Mouse (Mus musculus) midbrain, postnatal 0 days (tissue): Measurements from ENCODE around the gene Chil1. TPM values are rescaled to one million over a fixed set of nuclear protein-coding genes. Genes with fewer than 3 reads are reported as not detected.

Experiments
- ATAC-seq: fragments of 200-750 bp; cut with Nextera tagmentation; 2 replicates; pipeline ENCODE4 v1.8.0; 2017; ENCODE audit warnings: moderate number of reproducible peaks, mild to moderate bottlenecking, moderate TSS enrichment, moderate library complexity; ENCODE audit not compliant: low FRiP score
- DNase-seq: peaks from one replicate; pipeline ENCODE4 v3.0.0-alpha.2; 2015; ENCODE audit warnings: low spot score
- H3K27ac ChIP-seq: fragments of 300-500 bp; sonication (generic); 2 replicates; pipeline ENCODE4 v1.5.1; 2014; ENCODE audit warnings: low read depth, mild to moderate bottlenecking, low read length, mixed read lengths
- H3K27me3 ChIP-seq: fragments of 300-500 bp; sonication (generic); 2 replicates; pipeline ENCODE4 v1.6.1; 2014; ENCODE audit warnings: low read length, control low read depth, mixed read lengths; ENCODE audit not compliant: insufficient read depth
- H3K36me3 ChIP-seq: fragments of 300-500 bp; sonication (generic); 2 replicates; pipeline ENCODE4 v1.6.1; 2014; ENCODE audit warnings: low read length, control low read depth, mixed read lengths; ENCODE audit not compliant: insufficient read depth
- H3K4me1 ChIP-seq: fragments of 300-500 bp; sonication (generic); 2 replicates; pipeline ENCODE4 v1.6.1; 2014; ENCODE audit warnings: mild to moderate bottlenecking, control low read depth, antibody characterized with exemption, low read length, mixed read lengths; ENCODE audit not compliant: insufficient read depth
- H3K4me2 ChIP-seq: fragments of 300-500 bp; sonication (generic); 2 replicates; pipeline ENCODE4 v1.6.1; 2014; ENCODE audit warnings: low read depth, mild to moderate bottlenecking, low read length, mixed read lengths; ENCODE audit not compliant: poor library complexity, severe bottlenecking
- H3K4me3 ChIP-seq: fragments of 300-500 bp; sonication (generic); 2 replicates; pipeline ENCODE4 v1.5.1; 2014; ENCODE audit warnings: low read depth, mild to moderate bottlenecking, low read length, moderate library complexity
- H3K9ac ChIP-seq: fragments of 300-500 bp; sonication (generic); replicated peaks from 2 replicates; pipeline ENCODE4 v1.6.1; 2014; ENCODE audit warnings: mild to moderate bottlenecking, low read length, moderate library complexity, mixed read lengths; ENCODE audit not compliant: poor library complexity, severe bottlenecking
- H3K9me3 ChIP-seq: fragments of 300-500 bp; sonication (generic); 2 replicates; pipeline ENCODE4 v1.6.1; 2016; ENCODE audit warnings: low read length, control low read depth
- CTCF ChIP-seq: IDR thresholded peaks from 2 replicates; pipeline ENCODE4 v1.5.1; 2016; ENCODE audit warnings: antibody characterized with exemption, mild to moderate bottlenecking
- WGBS: fragments of 180-500 bp; shearing (Covaris S2); extraction: QIAGEN DNeasy Blood & Tissue Kit; methylation state at CpG from one replicate; pipeline ENCODE4 v1.1.7; 2014; 5-methylcytosine and 5-hydroxymethylcytosine counted together
- polyA plus RNA-seq: library from polyadenylated mRNA; unstranded; fragments of >200 nt; fragmentation: Nextera tagmentation; extraction: Ambion mirVana; gene quantifications from 2 replicates; pipeline ENCODE4 v1.2.1, GENCODE M21; 2015
- total RNA-seq: library from RNA; depleted of rRNA; stranded (reverse); fragments of >200 nt; gene quantifications from 2 replicates; pipeline ENCODE4 v1.2.3, GENCODE M21; 2014

The Chil1 gene
- total and polyA plus RNA-seq, 2 experiments from 2014 or later: 3.0 TPM

- 91% methylated on average over 3 of the region's 3 CpGs for WGBS
- H3K4me1 ChIP-seq: no peaks in the 10 kb centered on the region; the same call in 1 of the 2 replicates
- H3K9me3 ChIP-seq: no peaks in the 10 kb centered on the region
- no peak for DNase-seq
- H3K4me2 ChIP-seq: no peak overlapping the region
- no peak overlapping the region for H3K9ac ChIP-seq
- no peak for ATAC-seq
- no peaks in the 10 kb centered on the region for H3K36me3 ChIP-seq
- H3K27me3 ChIP-seq: no peaks in the 10 kb centered on the region
- no peak for TF ChIP-seq CTCF
- no peak overlapping the region for H3K4me3 ChIP-seq
- no peak overlapping the region for H3K27ac ChIP-seq
Measured at GRCm38 (mm10) chr1:134166547-134166946, 15.4 kb upstream of the Chil1 start.

- WGBS: 44% methylated on average over 14 of the region's 14 CpGs
- TF ChIP-seq CTCF: no peak
- no peak for DNase-seq
Measured at GRCm38 (mm10) chr1:134167416-134168305, 14.3 kb upstream of the Chil1 start.

GRCm38 (mm10) chr1:134168567-134168966 is 13.4 kb upstream of the Chil1 start:
- Histone ChIP-seq H3K9me3 (no peaks in the 10 kb centered on the region), H3K4me3 (no peak overlapping the region), H3K9ac (no peak overlapping the region), H3K4me2 (no peak overlapping the region), H3K27me3 (no peaks in the 10 kb centered on the region), H3K27ac (no peak overlapping the region), H3K4me1 (no peaks in the 10 kb centered on the region), H3K36me3 (no peaks in the 10 kb centered on the region)
- DNase-seq (no peak), ATAC-seq (no peak)
- 79% methylated on average over 3 of the region's 3 CpGs for WGBS
- TF ChIP-seq CTCF: no peak

More at GRCm38 (mm10) chr1:134167416-134168305, 14.3 kb upstream of the Chil1 start:
- Histone ChIP-seq H3K9me3 (no peaks in the 10 kb centered on the region), H3K4me2 (no peak overlapping the region), H3K4me3 (no peak overlapping the region), H3K4me1 (no peaks in the 10 kb centered on the region), H3K36me3 (no peaks in the 10 kb centered on the region), H3K9ac (no peak overlapping the region), H3K27ac (no peak overlapping the region), H3K27me3 (no peaks in the 10 kb centered on the region)
- ATAC-seq: no peak

- no peaks in the 10 kb centered on the region for H3K9me3 ChIP-seq
- ATAC-seq (no peak), DNase-seq (no peak)
- no peaks in the 10 kb centered on the region for H3K27me3 ChIP-seq
- no peaks in the 10 kb centered on the region for H3K4me1 ChIP-seq
- no peaks in the 10 kb centered on the region for H3K36me3 ChIP-seq
- H3K27ac ChIP-seq: no peak overlapping the region
- TF ChIP-seq CTCF: no peak
- H3K9ac ChIP-seq: no peak overlapping the region
- 89% methylated on average over 8 of the region's 8 CpGs for WGBS
- H3K4me2 ChIP-seq: no peak overlapping the region
- H3K4me3 ChIP-seq: no peak overlapping the region
Measured at GRCm38 (mm10) chr1:134168985-134169697, 12.8 kb upstream of the Chil1 start.

- H3K4me2 ChIP-seq: no peak overlapping the region
- H3K27ac ChIP-seq: no peak overlapping the region
- H3K4me3 ChIP-seq: no peak overlapping the region
- H3K4me1 ChIP-seq: no peaks in the 10 kb centered on the region
- ATAC-seq (no peak), DNase-seq (no peak)
- H3K9me3 ChIP-seq: no peaks in the 10 kb centered on the region
- TF ChIP-seq CTCF: no peak
- H3K27me3 ChIP-seq: no peaks in the 10 kb centered on the region
- no peaks in the 10 kb centered on the region for H3K36me3 ChIP-seq
- H3K9ac ChIP-seq: no peak overlapping the region
- 68% methylated on average over 7 of the region's 7 CpGs for WGBS
Measured at GRCm38 (mm10) chr1:134173081-134173480, 8.9 kb upstream of the Chil1 start.

- H3K9me3 ChIP-seq: no peaks in the 10 kb centered on the region
- DNase-seq (no peak), ATAC-seq (no peak)
- H3K4me2 ChIP-seq: no peak overlapping the region
- no peaks in the 10 kb centered on the region for H3K27me3 ChIP-seq
- H3K36me3 ChIP-seq: no peaks in the 10 kb centered on the region
- 0 out of 2 replicates have a peak, but pooled peaks cover 3% of the 10 kb centered on the region for H3K4me1 ChIP-seq
- no peak overlapping the region for H3K27ac ChIP-seq
- no peak for TF ChIP-seq CTCF
- 89% methylated on average over 5 of the region's 5 CpGs for WGBS
- no peak overlapping the region for H3K9ac ChIP-seq
- H3K4me3 ChIP-seq: no peak overlapping the region
Measured at GRCm38 (mm10) chr1:134177976-134178375, 4.0 kb upstream of the Chil1 start.
